Mouse (Mus musculus) right cerebral cortex, postnatal 25 days (tissue): ENCODE measurements around the gene Gm21976.
A peak's percentile ranks its signal among the peaks of the same experiment; 100 is the strongest.

ENCODE experiments used
- DNase-seq: peaks from one replicate; pipeline ENCODE4 v3.0.0; 2022

The Gm21976 gene

DNA sequence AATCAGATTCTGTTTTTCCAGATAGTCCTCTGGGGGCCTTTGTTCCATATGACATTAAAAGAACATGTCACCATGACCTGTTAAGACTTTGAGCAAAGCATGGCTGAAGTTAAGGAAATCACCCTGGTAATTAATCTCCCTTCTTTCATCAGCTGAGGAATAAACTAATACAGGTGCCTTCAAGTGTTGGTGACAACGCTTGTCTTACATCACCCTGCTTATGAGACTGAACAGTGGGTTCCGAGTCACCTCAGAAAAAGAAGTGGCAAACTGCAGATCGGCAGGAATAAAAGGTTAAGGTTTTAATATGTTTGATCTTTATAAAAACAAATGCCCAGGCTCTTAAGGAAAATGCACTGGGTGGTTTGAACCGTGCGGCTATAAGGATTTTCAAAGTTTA is at the start of gene Gm21976:
TSS of gene Gm21976 (plus strand) at position 202 of the 400 bp plus-strand sequence.
- DNase-seq = no peak

DNA sequence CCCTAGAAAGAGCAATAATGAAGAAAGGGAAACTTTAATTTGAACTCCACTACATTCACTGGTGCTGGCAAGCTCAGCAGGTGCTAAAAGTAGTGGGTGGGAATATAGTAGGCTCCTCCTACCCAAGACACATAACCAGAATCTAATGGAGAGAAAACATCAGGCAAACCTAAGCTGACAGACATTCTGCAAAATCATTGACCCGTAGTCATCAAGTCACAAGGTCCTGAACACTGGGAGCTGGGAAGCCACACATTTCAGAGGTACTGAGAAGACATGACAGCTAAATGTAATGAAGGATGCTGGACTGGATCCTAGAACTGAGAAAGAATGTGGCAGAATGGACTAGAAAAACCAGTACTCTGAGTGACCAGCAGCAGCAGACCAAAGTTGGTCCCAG is 49.2 kb upstream of the Gm21976 start:
- no peak for DNase-seq

DNA sequence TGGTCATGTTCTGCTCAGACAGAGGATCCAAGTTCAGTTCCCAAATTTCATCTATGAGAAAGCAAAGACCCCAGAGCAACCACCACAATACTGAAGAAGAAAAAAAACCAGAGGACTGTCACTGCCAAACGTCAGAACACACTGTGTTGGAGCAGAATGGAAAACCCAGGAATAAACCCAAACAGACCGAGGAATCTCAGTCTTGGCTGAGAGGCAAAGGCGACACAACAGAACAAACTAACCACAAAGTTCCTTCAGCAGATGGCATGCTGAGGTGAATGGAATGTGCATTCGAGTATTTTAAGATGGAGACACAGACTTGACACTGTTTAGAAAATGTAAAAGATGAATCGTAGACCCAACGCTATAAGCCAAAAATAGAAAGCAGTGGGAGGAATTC is 44.2 kb upstream of the Gm21976 start:
- DNase-seq = no peak

DNA sequence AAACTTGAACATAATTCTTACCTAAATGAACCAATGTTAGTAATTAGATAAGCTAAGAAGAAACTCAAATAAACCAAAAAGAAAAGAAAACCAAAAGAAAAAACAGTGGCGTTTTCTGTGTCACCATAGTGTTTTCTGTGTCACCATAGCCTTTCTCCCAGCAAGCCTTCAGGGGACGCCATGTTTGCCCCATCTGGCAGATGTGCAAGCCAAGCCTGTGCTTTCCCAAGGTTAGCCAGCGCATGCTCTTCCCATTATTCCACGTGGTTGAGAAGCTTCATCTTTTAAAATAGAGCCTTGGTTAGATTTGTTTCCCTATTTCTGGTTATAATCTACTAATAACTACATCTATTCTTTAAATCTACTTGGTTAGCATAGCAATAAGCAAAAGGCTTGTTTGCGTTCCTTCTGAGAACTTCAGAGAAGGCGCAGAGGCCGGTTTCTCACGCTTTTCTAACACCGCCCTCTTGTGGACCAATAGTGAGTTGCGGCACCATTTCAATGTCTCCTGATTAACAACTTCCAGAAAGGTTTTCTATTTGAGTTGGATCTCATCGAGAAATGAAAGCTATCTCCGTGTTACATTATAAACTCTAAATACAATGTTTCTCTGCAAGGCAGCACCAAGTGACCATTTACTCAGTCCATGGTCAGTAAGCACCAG is 39.6 kb upstream of the Gm21976 start:
- peak; percentile 70 for DNase-seq

DNA sequence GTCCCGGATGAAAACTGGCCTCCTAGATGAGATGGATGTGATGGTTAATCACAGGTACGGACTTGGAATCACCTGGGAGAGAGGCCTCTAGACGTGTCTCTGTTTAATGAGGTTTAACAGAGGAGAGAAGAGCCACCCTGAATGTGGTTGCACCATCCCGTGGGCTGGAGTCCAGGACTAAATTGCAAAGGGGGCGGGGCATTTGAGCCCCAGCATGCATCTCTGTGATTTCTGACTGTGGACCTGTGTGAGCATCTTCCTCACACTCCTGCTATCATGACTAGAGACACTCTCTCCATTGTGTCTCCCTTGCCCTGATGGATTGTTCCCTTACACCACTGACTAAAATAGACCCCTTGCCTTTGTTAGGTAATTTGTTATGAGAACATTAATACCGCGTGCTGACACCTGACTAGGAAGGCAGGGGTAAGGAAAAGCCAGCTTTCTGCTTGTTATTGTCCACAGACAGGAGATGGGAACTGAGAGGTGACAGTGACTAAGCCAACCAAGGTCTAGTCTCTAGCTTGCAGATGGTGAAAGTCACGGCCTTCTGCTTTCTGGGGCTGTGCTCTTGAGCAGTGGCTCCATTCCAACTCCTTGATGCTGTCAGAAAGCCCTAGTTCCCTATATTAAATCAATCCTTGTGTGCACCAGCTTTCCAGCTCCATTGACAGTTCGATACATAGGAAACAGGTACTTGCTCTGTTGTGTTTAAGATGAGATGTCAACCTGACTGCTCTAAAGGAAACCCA is 38.0 kb upstream of the Gm21976 start:
- no peak for DNase-seq

DNA sequence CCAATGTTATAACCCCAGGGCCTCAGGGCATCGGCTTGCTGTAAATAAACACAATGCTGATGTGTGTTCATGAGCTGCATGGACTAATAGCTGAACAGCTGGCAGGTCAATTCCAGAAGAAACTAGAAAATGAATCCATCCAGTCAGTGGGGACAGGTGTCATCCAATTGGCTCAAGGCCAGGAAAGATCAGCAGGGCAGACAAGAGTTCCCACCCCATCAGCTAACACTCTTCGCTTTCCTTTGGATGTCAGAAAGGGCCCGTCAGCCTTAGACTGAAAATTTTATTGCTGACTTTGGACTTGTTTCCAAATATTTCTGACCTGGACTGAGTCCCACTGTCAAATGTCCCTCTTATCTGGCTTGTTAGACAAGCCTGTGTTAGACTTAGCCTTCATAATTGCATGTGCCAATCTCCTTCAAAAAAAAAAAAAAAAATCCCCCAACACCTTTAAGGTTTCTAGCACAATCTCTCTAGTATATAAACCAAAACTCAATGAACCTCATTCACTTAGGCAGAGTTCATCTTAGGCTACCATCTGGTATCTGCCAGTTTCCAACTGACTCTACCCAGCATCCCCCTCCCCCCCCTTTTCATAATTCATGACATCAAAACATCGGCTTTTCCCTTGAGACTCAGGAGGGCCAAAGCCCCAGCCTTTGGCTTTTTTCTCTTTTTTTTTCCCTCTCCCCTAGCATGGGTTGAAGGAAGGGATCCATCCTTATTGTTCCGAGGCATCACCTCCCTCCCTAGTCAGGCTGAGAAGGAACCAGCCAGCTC is 34.9 kb upstream of the Gm21976 start:
- no peak for DNase-seq

DNA sequence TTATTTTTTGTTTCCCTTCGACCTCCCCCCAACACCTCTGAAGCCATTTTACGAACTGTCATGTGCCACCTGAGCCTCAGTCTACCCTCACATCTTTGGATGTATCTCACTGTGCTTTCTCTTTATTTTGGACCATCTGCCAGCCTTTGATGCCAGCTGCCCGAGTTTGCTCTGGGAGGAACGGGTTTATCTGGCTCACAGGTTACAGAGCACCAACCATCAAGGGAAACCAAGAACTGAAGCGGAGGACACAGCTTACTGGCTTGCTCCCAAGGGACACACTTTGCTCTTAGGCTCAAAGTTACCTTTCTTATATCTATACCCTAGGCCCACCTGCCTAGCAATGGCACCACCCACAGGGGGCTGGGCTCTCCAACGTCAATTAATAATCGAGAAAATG is 34.3 kb upstream of the Gm21976 start:
- DNase-seq = no peak

DNA sequence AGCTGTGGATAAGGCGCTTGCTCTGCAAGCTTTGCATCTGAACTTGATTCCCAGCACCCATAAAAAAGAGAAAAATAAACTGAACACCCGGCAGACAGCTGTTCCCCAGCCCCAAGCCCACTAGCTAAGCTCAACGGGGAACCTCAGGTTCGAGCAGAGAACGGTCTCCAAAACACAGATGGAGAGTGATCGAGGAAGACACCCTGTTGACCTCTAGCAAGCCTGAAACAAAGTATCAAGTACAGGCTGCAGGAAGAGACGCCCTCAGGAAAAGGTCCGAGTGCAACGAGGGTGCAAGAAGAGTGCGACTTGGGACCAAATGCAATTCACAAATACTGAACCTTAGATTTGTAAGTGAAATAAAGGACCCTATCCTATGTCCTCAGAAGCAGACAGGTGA is 30.1 kb upstream of the Gm21976 start:
- DNase-seq = no peak

DNA sequence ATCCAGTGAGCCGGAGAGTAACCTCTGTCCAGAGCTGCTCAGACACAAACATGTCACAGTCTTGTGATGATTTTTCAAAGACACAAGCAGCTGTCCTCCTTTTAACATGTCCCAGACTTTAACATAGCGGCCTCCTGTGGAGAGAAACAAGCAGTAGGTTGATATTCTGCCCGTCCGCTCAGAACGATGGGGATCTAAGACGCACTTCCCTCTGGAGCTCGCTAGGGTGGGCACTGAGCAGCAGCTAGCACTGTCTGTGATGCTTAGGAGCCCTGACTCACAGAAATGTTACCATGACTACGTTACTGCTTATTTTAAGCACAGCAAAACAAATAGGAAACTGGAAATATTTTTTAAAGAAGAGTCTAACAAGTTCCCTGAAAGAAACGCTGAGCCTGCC is 24.8 kb upstream of the Gm21976 start:
- peak; percentile 64 for DNase-seq

DNA sequence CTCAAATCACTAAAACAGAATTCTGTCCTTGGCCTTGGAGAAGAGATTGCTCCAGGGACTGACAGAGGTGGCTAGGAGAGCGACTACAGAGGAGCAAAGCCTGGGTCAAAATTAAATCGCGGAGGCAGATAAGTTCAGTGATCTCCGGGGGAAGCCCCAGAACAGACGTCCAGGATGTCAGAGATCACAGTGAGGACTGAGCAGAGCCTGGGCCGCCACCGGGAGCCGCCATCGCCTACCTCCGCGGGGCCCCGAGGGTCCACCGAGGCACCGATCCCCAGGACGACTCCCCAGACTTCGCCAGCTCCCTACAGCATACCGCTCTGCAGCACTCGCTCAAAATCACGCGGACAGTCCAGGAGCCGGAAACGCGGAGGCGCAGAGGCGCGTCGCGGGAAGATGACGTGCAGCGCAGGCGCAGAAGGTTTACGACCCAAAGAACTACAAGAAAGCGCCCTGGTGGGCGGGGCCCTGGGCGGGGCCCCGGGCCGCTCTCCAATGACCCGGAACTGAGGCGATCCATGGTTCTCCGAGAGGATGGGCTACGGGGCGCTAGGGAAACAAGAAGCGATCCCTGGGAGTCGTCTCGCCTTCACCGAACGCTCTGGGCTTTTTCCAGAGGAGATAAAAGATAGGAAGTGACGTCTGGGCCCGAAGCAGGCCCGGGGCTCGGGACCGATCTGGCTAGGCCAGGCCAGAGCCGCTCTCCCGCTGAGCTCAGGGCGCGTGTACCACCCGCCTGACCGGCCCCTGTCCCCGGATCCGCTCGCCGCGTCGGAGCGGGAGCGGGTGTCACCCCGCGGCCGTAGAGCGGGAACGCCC is 16.8 kb upstream of the Gm21976 start, which contains the start of the genes Utp15 and Ankra2:
TSS of gene Utp15 (minus strand) at position 406 of the 822 bp plus-strand sequence.
TSS of gene Ankra2 (plus strand) at position 439 of the 822 bp plus-strand sequence.
- peak; percentile 98 for DNase-seq

DNA sequence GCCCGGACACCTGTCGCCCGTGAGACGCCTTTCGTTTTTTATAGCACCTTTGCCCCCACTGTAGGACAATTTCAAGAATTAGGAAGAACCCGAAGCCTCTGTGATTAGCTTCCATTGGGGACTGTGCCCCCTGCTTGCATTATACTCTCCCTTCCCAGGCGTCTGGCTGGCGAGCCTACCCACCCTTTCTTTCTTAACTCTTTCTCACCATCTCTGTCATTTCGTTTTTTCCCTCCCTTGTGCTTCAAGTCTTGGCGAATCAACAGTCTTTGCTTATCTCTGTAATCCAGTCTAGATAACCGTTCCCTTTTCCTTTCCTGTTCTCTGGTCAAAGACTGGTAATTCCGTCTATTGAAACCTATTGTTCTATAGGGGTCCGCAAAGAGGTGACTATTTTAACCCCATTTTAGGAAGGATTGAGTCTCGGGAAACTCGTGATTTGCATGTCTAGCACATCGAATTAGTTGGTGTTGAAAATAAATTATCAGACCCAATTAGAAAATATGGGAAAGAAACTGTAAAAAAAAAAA is 16.2 kb upstream of the Gm21976 start:
- DNase-seq = no peak

DNA sequence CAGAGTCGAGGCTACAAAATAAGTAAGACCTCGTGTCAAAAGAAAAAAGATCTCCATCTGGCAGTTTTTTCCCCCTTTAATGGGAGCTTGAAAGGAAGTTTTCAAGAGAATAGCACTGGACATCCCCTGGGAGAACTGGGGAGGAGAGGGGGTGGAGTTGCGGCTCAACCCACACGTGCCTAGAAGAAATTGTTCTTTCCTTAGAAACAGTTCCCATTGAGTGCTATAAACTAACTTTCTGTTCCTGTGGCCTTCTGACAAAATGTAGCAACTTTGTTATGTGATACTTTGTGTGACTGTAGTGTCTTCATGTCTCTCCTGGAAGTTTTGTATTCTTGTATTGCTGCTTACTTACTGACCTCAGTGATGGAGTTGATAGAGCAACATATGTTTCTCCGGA is 15.6 kb upstream of the Gm21976 start:
- no peak for DNase-seq

DNA sequence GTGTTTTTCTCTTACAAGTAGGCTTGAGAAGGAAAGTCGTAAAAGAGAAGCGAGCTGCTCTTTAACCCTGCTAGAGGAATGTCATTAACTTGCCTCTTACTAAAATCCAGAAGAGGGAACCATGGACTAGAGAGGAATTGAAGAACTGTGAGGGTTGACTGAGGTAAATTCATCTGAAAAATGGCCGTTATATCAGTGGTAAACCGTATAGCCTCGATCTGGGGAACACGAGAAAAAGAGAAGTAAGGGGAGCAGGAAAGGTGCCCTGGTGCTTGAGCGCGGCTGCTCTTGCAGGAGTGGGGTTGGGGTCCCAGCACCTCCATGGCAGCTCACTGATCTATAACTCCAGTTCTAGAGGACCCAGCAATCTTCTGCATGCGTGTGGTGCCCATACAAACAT is 5.7 kb upstream of the Gm21976 start:
- DNase-seq = no peak

DNA sequence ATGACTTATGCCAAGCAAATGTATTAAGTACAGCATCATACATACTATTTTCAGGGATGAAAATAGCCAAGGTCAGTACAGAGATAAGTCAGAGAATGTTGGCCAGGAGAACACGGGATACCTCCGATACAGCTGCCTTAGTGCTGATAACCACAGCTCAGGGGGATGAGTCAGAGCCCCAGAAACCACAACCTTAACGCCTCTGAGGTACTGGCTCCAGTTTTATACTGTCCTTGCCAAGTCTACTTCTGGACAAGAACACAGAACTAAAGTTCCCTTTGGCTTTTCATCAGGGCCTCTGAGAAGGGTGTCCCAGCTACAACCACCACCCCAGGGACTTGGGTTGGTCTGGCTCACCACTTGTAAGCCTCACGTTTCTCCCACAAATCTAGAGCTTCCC is 4.0 kb upstream of the Gm21976 start:
- no peak for DNase-seq

DNA sequence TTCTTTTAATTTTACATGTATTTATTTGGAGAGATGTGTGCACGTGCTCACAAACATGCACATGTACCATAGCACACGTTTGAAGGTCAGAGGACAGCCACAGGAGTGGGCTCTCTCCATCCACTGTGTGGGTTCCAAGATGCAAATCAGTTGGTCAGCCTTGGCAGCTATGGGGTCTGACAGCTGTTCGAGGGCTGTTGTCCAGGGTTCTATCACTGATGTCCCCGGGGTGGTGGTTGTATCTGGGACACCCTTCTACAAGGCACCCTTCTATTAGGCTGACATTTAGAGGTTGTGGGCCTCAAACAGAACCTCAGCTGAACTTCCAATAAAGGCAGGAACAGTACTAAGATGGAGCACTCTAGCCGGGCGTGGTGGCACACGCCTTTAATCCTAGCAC is 3.4 kb upstream of the Gm21976 start:
- DNase-seq = no peak

DNA sequence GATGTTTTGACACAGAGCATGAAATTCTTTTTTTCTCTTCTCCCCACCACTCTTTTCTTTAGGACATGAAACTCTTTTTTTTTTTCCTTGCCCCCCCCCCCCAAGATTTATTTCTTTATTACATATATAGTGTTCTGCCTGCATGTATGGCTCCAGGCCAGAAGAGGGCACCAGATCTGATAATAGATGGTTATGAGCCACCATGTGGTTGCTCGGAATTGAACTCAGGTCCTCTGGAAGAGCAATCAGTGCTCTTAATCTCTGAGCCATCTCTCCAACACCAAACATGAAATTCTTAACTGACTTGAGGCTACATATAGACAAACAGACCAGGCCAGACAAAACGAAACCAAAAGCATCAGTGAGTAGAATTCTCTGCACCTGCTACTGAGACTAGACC is 2.2 kb upstream of the Gm21976 start:
- no peak for DNase-seq

DNA sequence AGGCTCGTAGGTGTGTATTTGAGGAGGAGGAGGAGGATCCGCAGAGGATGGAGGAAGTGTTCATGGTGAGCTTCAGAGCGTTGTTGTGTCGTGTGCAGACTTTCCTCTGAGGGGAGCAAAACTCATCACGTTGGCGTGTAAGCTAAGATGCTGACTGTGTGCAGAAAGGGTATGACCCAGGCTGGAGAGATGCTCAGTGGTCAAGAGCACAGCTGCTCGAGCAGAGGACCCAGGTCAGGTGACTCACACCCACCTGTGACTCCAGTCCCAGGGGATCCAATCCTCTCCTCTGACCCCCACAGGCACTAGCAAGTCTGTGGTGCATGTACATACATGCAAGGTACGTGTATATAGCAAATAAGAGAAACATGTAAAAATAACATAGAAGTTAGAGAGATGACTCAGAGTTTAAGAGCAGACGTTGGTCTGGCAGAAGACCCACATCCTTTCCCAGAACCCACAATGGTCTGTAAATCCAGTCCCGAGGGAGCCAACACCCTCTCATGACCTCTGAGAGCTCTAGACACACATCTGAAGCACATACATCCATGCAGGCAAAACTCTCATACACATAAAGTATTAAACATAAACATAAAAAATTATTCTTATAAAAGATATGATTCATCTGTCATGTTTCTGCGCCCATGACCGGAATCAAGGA is 1.4 kb downstream of the Gm21976 start:
- DNase-seq = no peak

DNA sequence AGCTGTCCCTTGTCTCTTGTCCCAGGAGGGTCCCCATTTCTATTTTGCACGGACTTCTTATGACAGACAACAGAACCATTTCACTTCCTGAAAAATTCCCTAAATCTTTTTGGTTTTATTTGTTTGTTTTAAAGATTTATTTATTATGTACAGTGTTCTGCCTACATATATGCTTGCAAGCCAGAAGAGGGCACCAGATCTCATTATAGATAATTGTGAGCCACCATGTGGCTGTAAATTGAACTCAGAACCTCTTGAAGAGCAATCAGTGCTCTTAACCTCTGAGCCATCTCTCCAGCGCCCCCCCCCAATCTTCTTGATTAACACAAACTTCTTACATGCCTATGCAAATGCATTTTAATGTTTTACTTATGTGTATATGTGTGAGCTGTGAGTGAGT is 11.0 kb downstream of the Gm21976 start:
- DNase-seq = no peak

DNA sequence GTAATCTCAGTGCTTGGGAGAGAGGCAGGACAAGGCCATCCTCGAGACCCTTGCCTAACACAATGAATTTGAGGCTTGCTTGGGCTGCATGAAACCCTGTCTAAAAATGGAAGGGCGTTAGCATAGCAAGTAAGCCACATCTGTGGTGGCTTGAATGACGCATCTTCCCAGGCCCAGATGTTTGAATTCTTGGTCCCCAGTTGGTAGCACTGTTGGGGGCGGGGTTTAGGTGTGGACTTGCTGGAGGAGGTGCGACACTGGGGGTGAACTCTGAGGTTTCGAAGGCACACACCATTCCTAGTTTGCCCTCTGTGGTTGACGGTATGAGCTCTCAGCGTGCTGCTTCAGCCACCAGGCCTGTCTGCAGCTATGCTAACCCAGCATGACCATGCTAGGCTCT is 12.0 kb downstream of the Gm21976 start:
- DNase-seq = no peak

DNA sequence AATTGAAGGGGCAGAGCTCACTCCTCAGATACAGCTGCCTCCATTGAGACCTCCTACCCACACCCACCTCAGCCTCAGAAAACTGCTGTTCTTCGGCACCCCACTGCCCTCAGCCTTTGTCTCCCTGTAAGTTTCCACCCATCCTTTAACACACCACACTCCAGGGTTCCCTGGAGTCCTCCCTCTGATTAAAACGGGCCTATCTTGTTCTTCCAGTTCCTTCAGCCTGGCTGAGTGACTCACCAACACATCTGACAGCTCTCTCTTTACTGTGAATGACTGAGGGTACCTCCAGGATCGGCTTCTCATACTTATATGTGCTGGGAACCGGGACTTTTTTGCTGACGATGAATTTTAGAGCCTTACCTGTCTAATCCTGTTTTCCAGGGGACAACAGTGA is 16.4 kb downstream of the Gm21976 start:
- no peak for DNase-seq

DNA sequence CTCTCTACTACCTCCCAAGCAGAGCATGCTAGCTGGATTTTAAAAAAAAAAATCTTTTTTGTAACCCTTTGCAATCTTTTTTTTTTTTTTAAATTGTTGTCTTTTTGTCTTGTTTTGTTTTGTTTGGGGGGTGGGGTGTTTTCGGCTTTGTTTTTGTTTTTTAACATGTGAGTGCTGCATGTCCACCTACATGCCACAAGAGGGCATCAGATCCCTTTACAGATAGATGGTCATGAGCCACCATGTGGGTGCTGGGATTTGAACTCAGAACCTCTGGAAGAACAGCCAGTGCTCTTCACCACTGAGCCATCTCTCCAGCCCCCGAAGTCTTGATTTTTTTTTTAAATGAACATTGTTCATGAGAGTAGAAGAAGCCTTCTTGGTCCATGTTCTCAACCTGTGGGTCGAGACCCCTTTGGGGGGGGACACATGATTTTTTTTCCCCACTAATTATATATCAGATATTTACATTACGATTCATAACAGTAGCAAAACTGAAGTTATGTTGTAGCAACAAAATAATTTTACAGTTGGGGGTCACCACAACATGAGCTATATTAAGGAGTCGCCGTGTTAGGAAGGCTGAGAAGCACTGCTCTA is 18.3 kb downstream of the Gm21976 start:
- DNase-seq = no peak
